Mouse (Mus musculus): ENCODE data around the gene Tns2.

Gene Tns2

GRCm38 (mm10) chr15:102105360-102105759 lies 5.1 kb downstream of the Tns2 start:
- in situ Hi-C loops (cut with MboI; ENCODE audit: low pct_unique_long_range_greater_than_20kb in 1 of 2, low sequenced_read_pairs in 2 of 2, unreplicated experiment in 1 of 2) = no loop called here

DNA sequence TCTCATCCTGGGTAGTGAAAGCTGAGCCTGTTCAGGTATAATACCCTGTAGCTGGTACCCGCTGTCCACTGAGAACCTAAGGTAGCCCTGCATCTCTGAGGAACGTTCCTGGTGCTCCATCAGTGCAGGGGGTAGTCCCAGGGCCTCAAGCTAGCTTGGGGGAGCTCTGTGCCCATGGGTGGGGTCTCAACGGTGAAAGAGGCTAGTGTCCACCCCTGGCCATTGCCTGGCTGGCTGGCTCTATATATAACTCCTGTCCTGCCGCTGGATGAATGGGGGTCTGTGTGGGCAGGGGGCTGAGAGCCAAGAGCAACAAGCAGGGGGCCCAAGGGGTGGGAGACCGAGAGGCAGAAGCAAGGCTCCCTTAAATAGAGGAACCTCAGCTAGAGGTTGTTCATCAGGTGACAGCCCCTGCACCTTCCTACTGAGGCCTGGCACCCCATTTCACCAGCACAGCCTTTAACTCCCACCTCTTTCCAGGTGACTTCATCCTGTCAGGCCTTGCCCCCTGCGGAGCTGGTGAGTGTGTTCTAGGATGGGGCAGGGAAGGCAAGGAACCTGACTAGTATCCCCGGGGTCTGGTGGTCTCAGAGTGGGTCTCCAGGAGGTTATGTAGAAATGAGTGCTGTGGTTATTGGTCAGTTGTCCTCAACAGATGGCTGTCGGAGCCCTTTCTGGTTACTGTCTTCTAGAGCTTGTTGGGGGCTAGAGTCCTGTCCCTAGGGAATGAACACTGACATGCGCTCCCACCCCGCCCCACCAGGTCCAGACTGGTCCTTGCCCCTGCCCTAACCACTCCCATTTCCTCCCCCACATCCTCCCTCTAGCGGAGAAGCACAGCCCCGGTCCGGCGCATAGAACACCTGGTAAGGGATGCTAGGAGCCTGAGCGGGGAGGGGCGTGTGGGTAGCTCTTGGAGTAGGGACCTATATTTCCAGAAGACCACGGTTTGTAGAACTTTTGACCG lies 5.8 kb downstream of the Tns2 start:
- in situ Hi-C loops (cut with MboI; ENCODE audit: low pct_unique_long_range_greater_than_20kb in 1 of 2, low sequenced_read_pairs in 2 of 2, unreplicated experiment in 1 of 2) = no loop called here

GRCm38 (mm10) chr15:102106754-102107456 lies 6.7 kb downstream of the Tns2 start:
- in situ Hi-C loops (cut with MboI; ENCODE audit: low pct_unique_long_range_greater_than_20kb in 1 of 2, low sequenced_read_pairs in 2 of 2, unreplicated experiment in 1 of 2) = no loop called here

GRCm38 (mm10) chr15:102107689-102108573 lies 7.7 kb downstream of the Tns2 start:
- in situ Hi-C loops (cut with MboI; ENCODE audit: low pct_unique_long_range_greater_than_20kb in 1 of 2, low sequenced_read_pairs in 2 of 2, unreplicated experiment in 1 of 2) = no loop called here

- in situ Hi-C loops (cut with MboI; ENCODE audit: low pct_unique_long_range_greater_than_20kb in 1 of 2, low sequenced_read_pairs in 2 of 2, unreplicated experiment in 1 of 2) = no loop called here
Measured at GRCm38 (mm10) chr15:102108651-102109525, 8.7 kb downstream of the Tns2 start.

DNA sequence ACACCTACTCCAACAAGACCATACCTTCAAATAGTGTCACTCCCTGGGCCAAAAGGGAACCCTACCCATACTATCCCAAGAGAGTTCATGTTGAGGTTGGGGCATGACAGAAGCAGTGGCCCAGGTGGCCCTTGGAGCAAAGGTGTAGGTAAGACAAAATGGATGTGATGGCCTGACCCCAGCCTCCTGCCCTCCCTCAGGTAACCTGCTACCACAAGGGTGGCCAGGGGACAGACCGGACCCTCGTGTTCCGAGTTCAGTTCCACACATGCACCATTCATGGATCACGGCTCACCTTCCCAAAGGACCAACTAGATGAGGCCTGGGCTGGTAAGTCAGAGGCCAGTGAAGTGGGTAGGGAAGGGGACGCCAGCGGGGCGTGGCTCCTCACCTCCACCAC lies 10.1 kb downstream of the Tns2 start:
- in situ Hi-C loops (cut with MboI; ENCODE audit: low pct_unique_long_range_greater_than_20kb in 1 of 2, low sequenced_read_pairs in 2 of 2, unreplicated experiment in 1 of 2) = no loop called here

DNA sequence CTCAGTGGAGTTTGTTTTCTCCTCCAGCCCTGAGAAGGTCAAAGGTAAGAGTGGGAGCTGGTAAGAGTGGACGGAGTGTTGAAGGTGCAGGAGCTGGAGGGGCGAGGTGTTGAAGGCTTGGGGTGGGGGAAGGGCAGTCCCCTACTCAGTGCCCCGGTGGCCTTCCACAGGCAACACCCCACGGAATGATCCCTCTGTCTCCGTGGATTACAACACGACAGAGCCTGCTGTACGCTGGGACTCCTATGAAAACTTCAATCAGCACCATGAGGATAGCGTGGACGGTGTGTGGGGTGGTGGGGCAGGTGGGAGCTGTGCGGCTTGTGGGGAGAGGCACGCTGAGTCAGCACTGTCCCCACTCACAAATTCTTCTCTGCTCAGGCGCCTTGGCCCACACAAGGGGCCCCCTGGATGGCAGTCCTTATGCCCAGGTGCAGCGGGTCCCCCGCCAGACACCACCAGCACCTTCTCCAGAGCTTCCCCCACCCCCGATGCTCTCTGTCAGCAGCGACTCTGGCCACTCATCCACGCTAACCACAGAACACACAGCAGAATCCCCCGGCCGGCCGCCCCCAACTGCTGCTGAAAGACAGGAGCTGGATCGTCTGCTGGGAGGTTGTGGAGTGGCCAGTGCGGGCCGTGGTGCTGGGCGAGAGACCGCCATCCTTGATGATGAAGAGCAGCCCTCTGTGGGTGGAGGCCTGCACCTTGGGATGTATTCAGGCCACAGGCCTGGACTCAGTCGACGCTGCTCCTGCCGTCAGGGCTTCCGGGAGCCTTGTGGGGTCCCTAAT lies 10.7 kb downstream of the Tns2 start:
- in situ Hi-C loops (cut with MboI; ENCODE audit: low pct_unique_long_range_greater_than_20kb in 1 of 2, low sequenced_read_pairs in 2 of 2, unreplicated experiment in 1 of 2) = no loop called here

DNA sequence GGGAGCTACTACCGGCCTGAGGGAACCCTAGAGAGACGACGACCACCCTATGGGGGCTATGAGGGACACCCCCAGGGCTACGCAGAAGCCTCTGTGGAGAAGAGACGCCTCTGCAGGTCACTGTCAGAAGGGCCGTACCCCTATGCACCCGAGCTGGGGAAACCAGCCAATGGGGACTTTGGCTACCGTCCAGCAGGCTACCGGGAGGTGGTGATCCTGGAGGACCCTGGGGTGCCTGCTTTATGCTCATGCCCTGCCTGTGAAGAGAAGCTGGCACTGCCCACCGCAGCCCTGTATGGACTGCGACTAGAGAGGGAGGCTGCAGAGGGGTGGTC lies 11.2 kb downstream of the Tns2 start:
- in situ Hi-C loops (cut with MboI; ENCODE audit: low pct_unique_long_range_greater_than_20kb in 1 of 2, low sequenced_read_pairs in 2 of 2, unreplicated experiment in 1 of 2) = no loop called here

GRCm38 (mm10) chr15:102112181-102112580 lies 12.0 kb downstream of the Tns2 start:
- in situ Hi-C loops (cut with MboI; ENCODE audit: low pct_unique_long_range_greater_than_20kb in 1 of 2, low sequenced_read_pairs in 2 of 2, unreplicated experiment in 1 of 2) = no loop called here

GRCm38 (mm10) chr15:102112827-102113226 lies 12.6 kb downstream of the Tns2 start:
- in situ Hi-C loops (cut with MboI; ENCODE audit: low pct_unique_long_range_greater_than_20kb in 1 of 2, low sequenced_read_pairs in 2 of 2, unreplicated experiment in 1 of 2) = no loop called here

- in situ Hi-C loops (cut with MboI; ENCODE audit: low pct_unique_long_range_greater_than_20kb in 1 of 2, low sequenced_read_pairs in 2 of 2, unreplicated experiment in 1 of 2) = no loop called here
Measured at GRCm38 (mm10) chr15:102113674-102114073, 13.5 kb downstream of the Tns2 start.

DNA sequence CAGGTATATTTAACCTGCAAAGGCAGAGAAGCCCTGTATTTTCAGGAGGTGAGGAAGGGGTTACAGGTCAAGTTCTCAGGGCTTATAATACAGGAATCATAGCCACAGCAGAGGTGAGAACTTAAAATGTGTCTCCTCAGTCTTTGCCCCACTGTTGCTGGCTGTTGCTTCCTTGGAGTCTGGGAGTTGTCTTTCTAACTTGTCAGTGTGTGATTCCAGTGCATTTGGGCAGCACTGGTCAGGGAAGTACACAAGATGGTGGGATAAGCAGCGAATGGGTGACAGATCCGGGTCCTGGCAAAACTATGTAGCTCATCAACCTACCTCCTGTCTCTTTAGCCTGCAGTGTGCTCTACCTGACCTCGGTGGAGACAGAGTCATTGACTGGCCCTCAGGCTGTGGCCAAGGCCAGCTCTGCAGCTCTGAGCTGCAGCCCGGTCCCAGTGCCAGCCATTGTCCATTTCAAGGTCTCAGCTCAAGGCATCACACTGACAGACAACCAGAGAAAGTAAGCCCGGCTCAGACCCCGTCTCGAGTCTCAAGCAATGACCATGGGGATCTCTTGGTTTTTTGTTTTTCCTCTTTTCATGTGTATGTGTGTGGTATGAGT lies 14.5 kb downstream of the Tns2 start:
- in situ Hi-C loops (cut with MboI; ENCODE audit: low pct_unique_long_range_greater_than_20kb in 1 of 2, low sequenced_read_pairs in 2 of 2, unreplicated experiment in 1 of 2) = no loop called here

- in situ Hi-C loops (cut with MboI; ENCODE audit: low pct_unique_long_range_greater_than_20kb in 1 of 2, low sequenced_read_pairs in 2 of 2, unreplicated experiment in 1 of 2) = no loop called here
Measured at GRCm38 (mm10) chr15:102115731-102116231, 15.6 kb downstream of the Tns2 start.

DNA sequence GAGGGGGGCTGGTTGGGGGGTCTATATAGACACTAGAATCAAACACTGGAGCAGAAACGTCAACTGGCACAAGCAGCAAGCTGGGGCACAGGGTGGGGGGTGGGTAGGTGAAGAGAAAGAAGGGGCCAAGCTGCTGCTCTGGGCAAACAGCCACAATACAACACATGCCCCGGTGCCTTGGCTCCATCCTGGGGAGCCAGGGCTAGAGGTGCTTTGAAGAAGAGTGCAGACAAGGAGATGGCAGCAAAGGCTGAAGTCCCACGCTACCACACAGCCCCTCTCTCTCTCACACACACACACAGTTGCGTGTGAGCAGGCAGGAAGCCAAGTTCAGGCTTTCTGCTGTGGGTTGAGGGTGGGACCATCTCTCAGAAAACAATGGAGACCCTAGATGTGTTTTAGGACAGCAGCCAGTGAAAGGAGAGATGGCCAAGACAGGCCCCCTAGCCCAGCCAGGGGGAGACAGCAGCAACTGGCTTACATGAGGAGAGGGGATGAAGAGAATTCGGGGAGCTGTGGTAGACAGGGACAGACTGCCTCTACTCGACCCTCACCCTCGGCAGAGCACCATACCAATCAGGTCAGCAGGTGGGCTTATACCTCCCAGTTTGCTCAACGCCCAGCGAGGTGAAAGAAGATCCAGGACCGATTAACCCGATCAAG lies 16.7 kb downstream of the Tns2 start:
- in situ Hi-C loops (cut with MboI; ENCODE audit: low pct_unique_long_range_greater_than_20kb in 1 of 2, low sequenced_read_pairs in 2 of 2, unreplicated experiment in 1 of 2) = no loop called here

GRCm38 (mm10) chr15:102117461-102118443 lies 17.5 kb downstream of the Tns2 start:
- in situ Hi-C loops (cut with MboI; ENCODE audit: low pct_unique_long_range_greater_than_20kb in 1 of 2, low sequenced_read_pairs in 2 of 2, unreplicated experiment in 1 of 2) = no loop called here
